7 mouse cellular contexts compared by ENCODE assay signal in genomic region chr6:37592101-37593032, GRCm38 (mm10).
DNase-seq lines count a peak whose midpoint lies in the region; ATAC-seq and TF ChIP-seq lines count a peak whose summit lies in the region.

No protein-coding gene starts in this region.

- peaks cover 13% of the 10 kb centered on the region for H3K4me1 ChIP-seq in forebrain, postnatal 0 days (ENCODE audit: insufficient read depth)
- peaks cover 18% of the 10 kb centered on the region for H3K4me1 ChIP-seq in hindbrain, embryonic 12.5 days

- peak; percentile 64 for TF ChIP-seq CTCF in Patski (IDR thresholded peaks at IDR 0.05)
- peak; percentile 66 for TF ChIP-seq CTCF in forebrain, postnatal 0 days (IDR thresholded peaks at IDR 0.05; ENCODE audit: low read depth)

- H3K27ac ChIP-seq in forebrain, postnatal 0 days (ENCODE audit: low read depth, low read length) = peak overlapping the region; percentile 60
- peak overlapping the region; percentile 93 for H3K27ac ChIP-seq in hindbrain, embryonic 12.5 days

- H3K27me3 ChIP-seq in Patski = no peaks in the 10 kb centered on the region
- no peaks in the 10 kb centered on the region for H3K27me3 ChIP-seq in forebrain, postnatal 0 days (ENCODE audit: insufficient read depth, low read length)
- no peaks in the 10 kb centered on the region for H3K27me3 ChIP-seq in hindbrain, embryonic 12.5 days

- no peaks in the 10 kb centered on the region for H3K9me3 ChIP-seq in forebrain, postnatal 0 days (ENCODE audit: low read length)
- H3K9me3 ChIP-seq in hindbrain, embryonic 12.5 days (replicated peaks) = no peaks in the 10 kb centered on the region

- no peak overlapping the region for H3K4me3 ChIP-seq in forebrain, postnatal 0 days (ENCODE audit: low read depth, low read length)
- 0 out of 2 replicates have a peak overlapping the region, but pooled peaks have one; percentile 0 for H3K4me3 ChIP-seq in hindbrain, embryonic 12.5 days

- H3K4me2 ChIP-seq in forebrain, postnatal 0 days (ENCODE audit: low read depth) = peak overlapping the region; percentile 21
- H3K4me2 ChIP-seq in hindbrain, embryonic 12.5 days (replicated peaks) = peak overlapping the region; percentile 40

- POLR2A ChIA-PET in Patski (lab: Charles Lee) = no interaction called here

- H3K9ac ChIP-seq in forebrain, postnatal 0 days = no peak overlapping the region
- H3K9ac ChIP-seq in hindbrain, embryonic 12.5 days = peak overlapping the region; percentile 41; the same call in 1 of the 2 replicates

- DNase-seq in Patski (ENCODE audit: low read depth, low spot score) = no peak
- peak; percentile 15 for DNase-seq in cerebellum, adult 11-12 months
- peak; percentile 77 for DNase-seq in forebrain, postnatal 0 days
- DNase-seq in layer of hippocampus, postnatal 10 days (ENCODE audit: low spot score in 2 of 2) = peak; percentile 46 to 57
- peak; percentile 29 for DNase-seq in right cerebral cortex, postnatal 4 days

- CTCF ChIA-PET in Patski (lab: Charles Lee) = no interaction called here

- no peak for ATAC-seq in Patski
- ATAC-seq in forebrain, postnatal 0 days = peak; percentile 79
- peak; percentile 75 for ATAC-seq in hindbrain, embryonic 12.5 days (ENCODE audit: low FRiP score)
- peak; percentile 94 for ATAC-seq in megakaryocyte-erythroid progenitor cell, adult 5-6 weeks (replicated peaks; ENCODE audit: low FRiP score, low TSS enrichment, poor library complexity, severe bottlenecking)

- in situ Hi-C loops in Patski (cut with MboI; ENCODE audit: low pct_unique_long_range_greater_than_20kb) = loop anchor here (5.0 kb wide), 1 partner anchor 465 kb away; no protein-coding TSS in a partner anchor

- 23% methylated on average over 19 of the region's 19 CpGs for WGBS in forebrain, postnatal 0 days
- 34% methylated on average over 19 of the region's 19 CpGs for whole genome bisulfite sequencing in hindbrain, embryonic 12.5 days

- no peaks in the 10 kb centered on the region for H3K36me3 ChIP-seq in forebrain, postnatal 0 days (ENCODE audit: insufficient read depth)
- no peaks in the 10 kb centered on the region for H3K36me3 ChIP-seq in hindbrain, embryonic 12.5 days
